Mouse (Mus musculus) c-Kit-negative CD71-positive TER-119-positive erythroid progenitor cells, embryonic 14.5 days (primary cell): Measurements from ENCODE around the gene Hand2.

ENCODE experiments used
- DNase-seq: peaks from one replicate; pipeline ENCODE4 v3.0.0-alpha.2; 2013; ENCODE audit warnings: low read depth, low spot score

The Hand2 gene

GRCm38 (mm10) chr8:57324671-57325070, 3.9 kb downstream of the Hand2 start:
- DNase-seq: no peak

GRCm38 (mm10) chr8:57325111-57325891, 4.5 kb downstream of the Hand2 start:
- DNase-seq: no peak

DNA sequence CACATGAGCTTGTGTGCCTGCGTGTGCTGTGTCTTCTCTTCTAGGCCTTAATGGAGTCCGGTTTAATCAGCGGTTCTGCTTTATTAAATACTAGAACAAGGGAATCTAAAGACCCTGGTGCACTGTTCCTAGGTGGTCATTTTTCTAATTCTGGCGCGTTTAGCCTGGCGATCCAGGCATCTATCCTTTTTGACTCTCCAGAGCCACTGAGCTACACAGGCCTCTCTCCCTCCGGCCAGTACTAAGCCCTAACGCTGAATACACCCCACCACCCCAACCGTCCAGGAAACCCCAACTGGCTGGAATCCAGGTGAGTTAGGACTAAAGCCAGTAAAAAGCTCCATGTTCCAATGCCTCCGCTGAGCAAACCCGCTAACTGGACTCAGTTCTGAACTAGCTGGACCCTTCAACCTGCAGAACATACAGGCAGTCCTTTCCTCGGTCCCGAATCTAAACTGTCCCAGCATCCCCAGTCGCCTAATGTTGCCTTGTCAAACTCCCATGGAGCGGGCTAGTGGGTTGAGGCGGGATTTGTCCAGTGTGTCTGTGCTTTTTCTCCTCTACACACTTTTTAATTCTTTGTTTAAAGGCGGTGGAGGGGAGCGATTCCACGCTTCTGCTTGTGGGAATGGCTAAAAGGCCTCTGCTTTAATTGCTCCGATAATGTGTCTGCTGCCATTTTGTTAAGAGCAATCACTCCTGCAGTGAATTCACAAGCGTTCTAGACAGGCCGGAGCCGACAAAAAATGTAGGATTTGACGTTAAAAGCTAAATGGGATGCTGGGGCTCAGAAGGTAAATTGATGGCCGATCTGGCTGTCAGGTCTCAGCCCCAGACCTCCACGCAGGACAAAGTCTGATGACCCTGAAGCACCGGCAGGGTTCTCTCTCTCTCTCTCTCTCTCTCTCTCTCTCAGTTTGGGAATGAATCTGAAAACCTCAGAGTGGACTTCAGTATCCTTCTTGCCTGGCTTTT, 5.6 kb downstream of the Hand2 start:
- DNase-seq: no peak

DNA sequence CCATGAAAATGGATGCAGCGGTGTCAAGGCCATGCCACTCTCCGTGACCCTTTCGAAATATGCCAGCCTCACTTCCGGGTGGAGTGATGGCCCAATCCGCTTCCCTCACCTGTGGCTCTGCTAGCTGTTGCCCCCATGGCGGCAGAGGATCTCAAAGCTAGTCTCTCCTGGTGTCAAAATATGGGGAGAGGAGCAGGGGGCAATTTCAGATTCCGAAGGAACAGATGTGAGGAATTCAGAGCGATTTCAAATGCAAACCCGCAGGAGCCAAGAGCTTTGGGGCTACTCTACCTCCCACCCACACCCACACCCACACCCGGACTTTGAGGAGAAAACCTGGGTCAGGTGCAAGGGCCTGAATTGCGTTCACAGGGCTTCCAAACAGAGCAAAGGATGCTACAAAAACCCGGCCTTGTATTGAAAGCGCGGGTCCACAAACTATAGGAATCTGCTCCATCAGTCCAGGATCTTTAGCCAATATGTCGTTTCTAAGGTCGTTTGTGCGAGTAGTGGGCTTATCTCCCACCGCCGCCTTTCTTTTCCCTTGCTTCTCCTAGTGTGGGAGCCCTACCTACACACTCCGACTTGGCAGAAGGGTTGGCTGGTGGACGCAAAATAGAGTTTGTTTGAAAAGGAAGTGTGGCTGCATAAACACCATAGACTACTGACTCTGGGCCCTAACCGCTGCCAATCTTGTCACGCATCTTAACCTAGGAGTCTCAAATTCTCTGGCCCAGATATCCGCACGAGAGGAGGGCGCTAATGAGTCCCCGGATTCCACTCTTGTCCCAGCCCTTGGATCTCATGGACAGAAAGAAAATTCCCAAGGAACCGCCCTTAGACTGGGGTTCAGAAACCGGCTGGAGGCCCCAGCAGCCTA, 6.7 kb downstream of the Hand2 start:
- DNase-seq: no peak

- no peak for DNase-seq
These were observed 7.6 kb downstream of the Hand2 start for GRCm38 (mm10) chr8:57328161-57328920.

DNA sequence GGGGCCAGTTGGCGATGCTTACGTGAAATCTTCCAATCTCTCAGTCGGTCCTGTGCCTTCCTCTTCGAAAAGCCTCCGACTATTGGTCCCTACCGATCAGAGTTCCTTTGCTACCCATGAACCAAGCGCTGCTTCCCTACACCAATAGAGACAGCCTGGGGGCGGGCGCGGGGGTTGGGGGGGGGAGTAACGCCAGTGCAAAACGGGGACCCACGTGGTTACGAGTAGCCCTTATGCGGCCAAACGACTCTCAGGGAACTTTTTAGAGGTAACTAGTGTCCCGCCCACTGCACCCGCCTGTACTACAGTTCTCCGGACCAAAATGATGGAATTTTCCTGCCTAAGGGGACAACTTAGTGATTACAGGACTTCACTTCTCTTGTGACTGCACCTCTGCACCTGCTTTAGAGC, 8.2 kb downstream of the Hand2 start:
- DNase-seq: no peak

DNA sequence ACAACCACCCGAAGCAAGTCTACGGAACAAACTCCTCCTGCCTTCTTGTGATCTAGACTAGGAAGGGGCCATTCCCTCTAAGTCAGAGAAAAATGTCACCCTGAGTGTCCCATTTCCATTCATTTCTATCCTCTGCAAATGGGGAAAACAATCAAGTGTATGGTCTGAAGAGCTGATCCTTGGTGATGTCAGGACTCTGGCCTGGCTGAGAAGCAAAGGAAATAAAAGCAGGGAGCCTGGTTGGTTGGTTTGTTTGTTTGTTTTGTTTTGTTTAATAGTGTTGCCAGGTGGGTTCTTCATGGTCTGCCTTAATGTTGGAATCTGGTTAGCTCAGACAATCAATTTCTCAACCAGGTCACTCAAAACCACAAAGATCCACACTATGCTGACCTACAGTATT, 9.3 kb downstream of the Hand2 start:
- no peak for DNase-seq

- no peak for DNase-seq
These were observed 11.2 kb downstream of the Hand2 start for GRCm38 (mm10) chr8:57331727-57332630.

- DNase-seq: no peak
These were observed 12.1 kb downstream of the Hand2 start for GRCm38 (mm10) chr8:57332676-57333482.

DNA sequence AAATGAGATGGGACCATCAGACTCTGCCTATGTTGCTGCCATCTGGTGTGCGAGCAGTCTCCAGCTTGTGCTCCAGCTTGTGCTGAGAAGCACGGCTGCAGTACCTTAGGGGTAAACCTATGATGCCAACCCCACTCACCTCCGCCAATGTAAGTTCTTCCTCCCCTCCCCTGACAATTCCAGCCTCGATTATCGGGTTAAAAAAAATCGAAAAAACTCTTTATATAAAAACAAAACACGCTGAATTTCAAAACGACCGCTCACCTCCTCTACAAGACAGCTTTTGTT, 12.6 kb downstream of the Hand2 start:
- no peak for DNase-seq

DNA sequence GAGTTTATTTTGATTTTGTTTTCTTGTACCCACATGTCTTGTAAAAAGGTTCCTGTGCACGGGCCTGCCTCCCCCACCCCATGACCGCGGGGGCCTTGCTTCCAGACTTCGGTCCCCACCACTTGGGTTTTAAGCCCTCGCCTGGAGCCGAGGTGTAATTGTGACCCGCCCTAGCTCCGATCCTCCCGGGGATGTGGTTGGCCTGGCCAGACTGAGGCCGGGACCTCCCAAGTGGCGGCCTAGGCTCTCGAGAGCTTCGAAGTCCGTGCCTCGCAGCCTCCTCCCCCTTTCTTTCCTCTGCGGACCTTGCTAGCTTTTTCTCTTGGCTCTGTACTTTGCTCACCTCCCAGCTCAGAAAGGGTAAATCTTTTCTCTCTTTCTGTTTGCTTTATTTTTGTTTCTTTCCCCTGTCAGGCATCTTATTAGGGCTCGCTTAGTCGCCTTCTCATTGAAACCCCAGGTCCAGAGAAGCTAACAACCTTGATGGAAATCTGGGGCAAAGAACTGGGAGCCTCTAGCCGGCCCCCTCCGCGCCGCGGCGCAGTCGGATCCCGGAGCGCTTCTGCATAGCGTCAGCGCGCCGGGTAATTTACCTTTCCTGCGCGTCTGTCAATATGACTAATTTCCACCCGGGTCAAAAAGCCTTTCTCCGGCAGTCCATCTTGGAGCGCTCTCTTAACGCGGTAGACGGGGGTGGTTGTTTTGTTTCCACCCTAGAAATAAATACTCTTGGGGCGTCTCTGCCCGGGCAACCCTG, 13.2 kb downstream of the Hand2 start:
- no peak for DNase-seq

DNA sequence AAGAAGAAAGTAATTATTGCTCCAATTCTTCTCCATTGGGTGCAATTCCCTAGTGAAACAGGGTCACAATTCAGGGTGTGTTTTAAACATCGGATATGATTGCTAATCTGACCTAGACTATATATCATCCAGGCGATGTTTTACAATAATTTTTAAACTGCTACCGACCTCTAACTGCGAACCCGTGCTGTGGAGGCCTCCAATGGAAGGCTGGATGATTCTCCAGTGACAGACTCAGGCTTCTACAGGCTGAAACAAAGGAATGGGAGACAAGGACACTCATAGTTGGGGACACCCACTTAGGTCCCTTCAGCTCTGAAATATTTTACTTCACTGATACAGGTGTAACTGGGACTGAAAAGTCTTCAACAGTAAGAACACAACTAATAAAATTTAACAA, 13.9 kb downstream of the Hand2 start:
- DNase-seq: no peak

GRCm38 (mm10) chr8:57337271-57338030, 16.7 kb downstream of the Hand2 start:
- DNase-seq: no peak

GRCm38 (mm10) chr8:57339711-57340650, 19.2 kb downstream of the Hand2 start:
- DNase-seq: no peak

GRCm38 (mm10) chr8:57340840-57341540, 20.2 kb downstream of the Hand2 start:
- no peak for DNase-seq

DNA sequence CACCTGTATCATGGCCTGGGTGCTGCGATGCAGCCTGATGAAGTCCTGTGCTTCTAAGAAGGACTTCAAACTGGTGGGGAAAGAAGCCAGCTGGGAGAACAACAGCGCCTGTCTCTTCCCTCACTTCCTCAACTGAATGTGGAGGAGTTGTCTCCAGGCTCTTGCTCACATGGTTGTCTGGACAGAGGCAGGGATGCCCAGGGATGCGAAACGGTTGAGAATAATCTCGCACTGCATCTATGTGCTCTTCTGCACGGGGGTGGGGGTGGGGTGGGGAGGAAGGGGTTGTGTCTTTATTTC, 20.7 kb downstream of the Hand2 start:
- DNase-seq: no peak
